Mouse (Mus musculus) C3H10T1/2 (cell line): Measurements from ENCODE around the gene Mmp10. TPM values are rescaled to one million over a fixed set of nuclear protein-coding genes. Genes with fewer than 3 reads are reported as not detected.

Experiments
- polyA plus RNA-seq, 2 experiments: library from polyadenylated mRNA; unstranded; fragments of >200 nt; fragmentation: generic; extraction: Trizol; gene quantifications; one replicate each; pipeline ENCODE4 v1.2.1; 2012; ENCODE audit warnings: missing spikeins in 2 of 2

Gene Mmp10
- polyA plus RNA-seq: not detected

GRCm38 (mm10) chr9:7502051-7502450 lies at the start of gene Mmp10:
TSS of gene Mmp10 (plus strand) at chr9:7502352.

GRCm38 (mm10) chr9:7558221-7559017 lies 56.3 kb downstream of the Mmp10 start, which contains the start of gene Mmp8:
TSS of gene Mmp8 (plus strand) at chr9:7558456.

Other genes starting within 250 kb of the Mmp10 start
- gene Mmp13, start 229.8 kb upstream of the Mmp10 start, polyA plus RNA-seq: not detected
- gene Mmp12, start 158.0 kb upstream of the Mmp10 start, polyA plus RNA-seq: not detected
- not detected for gene Mmp1b, start 114.3 kb upstream of the Mmp10 start, polyA plus RNA-seq
- gene Mmp3, start 56.5 kb upstream of the Mmp10 start, polyA plus RNA-seq: 1 to 10 TPM in 1 of 2 experiments, under 1 TPM in 1; 0.06 to 3.8 TPM
- not detected for gene Mmp8, start 56.1 kb downstream of the Mmp10 start, polyA plus RNA-seq
- gene Mmp27, start 69.0 kb downstream of the Mmp10 start, polyA plus RNA-seq: not detected
- gene Mmp20, start 125.9 kb downstream of the Mmp10 start, polyA plus RNA-seq: not detected
- not detected for gene Mmp7, start 189.7 kb downstream of the Mmp10 start, polyA plus RNA-seq